Mouse (Mus musculus) liver, embryonic 14.5 days (tissue): ENCODE data around the gene Cpne4. TPM values are rescaled to one million over a fixed set of nuclear protein-coding genes. Genes with fewer than 3 reads are reported as not detected.

Experiments
- ATAC-seq: fragments of 200-750 bp; cut with Nextera tagmentation; 2 replicates; pipeline ENCODE4 v1.8.0; 2017; ENCODE audit warnings: moderate number of reproducible peaks, mild to moderate bottlenecking, moderate library complexity; ENCODE audit not compliant: insufficient read depth
- DNase-seq, 3 experiments: peaks; one replicate each; pipeline ENCODE4 v3.0.0-alpha.2; 2012 to 2013; ENCODE audit warnings: low read depth in 3 of 3, low spot score in 3 of 3
- H3K27ac ChIP-seq: fragments of 300-500 bp; sonication (generic); 2 replicates; pipeline ENCODE4 v1.5.1; 2014; ENCODE audit warnings: moderate library complexity, mild to moderate bottlenecking, control low read depth, inconsistent platforms
- H3K27me3 ChIP-seq: fragments of 300-500 bp; sonication (generic); 2 replicates; pipeline ENCODE4 v1.6.1; 2014; ENCODE audit warnings: mild to moderate bottlenecking, low read length, moderate library complexity; ENCODE audit not compliant: control insufficient read depth, insufficient read depth
- H3K36me3 ChIP-seq: fragments of 300-500 bp; sonication (generic); replicated peaks from 2 replicates; pipeline ENCODE4 v1.6.1; 2014; ENCODE audit warnings: low read depth; ENCODE audit not compliant: control insufficient read depth, insufficient read depth
- H3K4me1 ChIP-seq, 2 experiments: fragments of 200-500 bp in 1 of 2; fragments of 300-500 bp in 1 of 2; sonication (generic) in 1 of 2; replicated peaks; 2 replicates each; pipeline ENCODE4 v1.6.1; 2012 to 2014; ENCODE audit warnings: antibody characterized with exemption in 1 of 2, inconsistent platforms in 1 of 2, low read length in 1 of 2; ENCODE audit not compliant: control insufficient read depth in 2 of 2, insufficient read depth in 2 of 2
- H3K4me2 ChIP-seq: fragments of 300-500 bp; sonication (generic); 2 replicates; pipeline ENCODE4 v1.6.1; 2014; ENCODE audit warnings: low read depth, mild to moderate bottlenecking, control low read depth, moderate library complexity
- H3K4me3 ChIP-seq, 2 experiments: fragments of 200-500 bp in 1 of 2; fragments of 300-500 bp in 1 of 2; sonication (generic) in 1 of 2; 2 replicates each; pipeline ENCODE4 v1.5.1; 2012 to 2014; ENCODE audit warnings: low read depth in 2 of 2, low read length in 2 of 2, mild to moderate bottlenecking in 2 of 2, control low read depth in 1 of 2, inconsistent platforms in 1 of 2, moderate library complexity in 1 of 2; ENCODE audit not compliant: insufficient read depth in 1 of 2
- H3K9ac ChIP-seq: fragments of 300-500 bp; sonication (generic); replicated peaks from 2 replicates; pipeline ENCODE4 v1.6.1; 2014; ENCODE audit warnings: mild to moderate bottlenecking, control low read depth, moderate library complexity
- H3K9me3 ChIP-seq: fragments of 300-500 bp; sonication (generic); 2 replicates; pipeline ENCODE4 v1.6.1; 2016; ENCODE audit warnings: low read length, mixed read lengths; ENCODE audit not compliant: control insufficient read depth
- CTCF ChIP-seq: IDR thresholded peaks from 2 replicates; pipeline ENCODE4 v1.5.1; 2016; ENCODE audit warnings: antibody characterized with exemption, low read depth, control low read depth
- EP300 ChIP-seq: IDR thresholded peaks from 2 replicates; pipeline ENCODE4 v1.6.1; 2016; ENCODE audit warnings: antibody characterized with exemption, low read depth
- WGBS: fragments of 180-500 bp; shearing (Covaris S2); extraction: QIAGEN DNeasy Blood & Tissue Kit; methylation state at CpG from one replicate; pipeline ENCODE4 v1.1.7; 2014; ENCODE audit not compliant: insufficient replicate concordance; 5-methylcytosine and 5-hydroxymethylcytosine counted together
- polyA plus RNA-seq, 2 experiments: library from polyadenylated mRNA; depleted of rRNA in 1 of 2; stranded (reverse) in 1 of 2; unstranded in 1 of 2; fragments of >200 nt; fragmentation: Nextera tagmentation in 1 of 2; extraction: Ambion mirVana in 1 of 2; gene quantifications; 2 replicates each; pipeline versions ENCODE4 v1.2.1 to v1.2.3; 2012 to 2014

Gene Cpne4
- polyA plus RNA-seq, 2 experiments: 0.01 TPM; not detected in 1

- no peak overlapping the region for H3K4me2 ChIP-seq
- no peak for ATAC-seq
- no peak for DNase-seq
- H3K9ac ChIP-seq: no peak overlapping the region
- no peak overlapping the region for H3K4me3 ChIP-seq
- 76% methylated on average over 5 of the region's 5 CpGs for WGBS
- no peaks in the 10 kb centered on the region for H3K9me3 ChIP-seq
- H3K27me3 ChIP-seq: no peaks in the 10 kb centered on the region
- H3K36me3 ChIP-seq: no peaks in the 10 kb centered on the region
- H3K4me1 ChIP-seq: no peaks in the 10 kb centered on the region
- no peak overlapping the region for H3K27ac ChIP-seq
- TF ChIP-seq EP300 (no peak), CTCF (no peak)
Observed at GRCm38 (mm10) chr9:104710831-104711230, 163.7 kb downstream of the Cpne4 start.

DNA sequence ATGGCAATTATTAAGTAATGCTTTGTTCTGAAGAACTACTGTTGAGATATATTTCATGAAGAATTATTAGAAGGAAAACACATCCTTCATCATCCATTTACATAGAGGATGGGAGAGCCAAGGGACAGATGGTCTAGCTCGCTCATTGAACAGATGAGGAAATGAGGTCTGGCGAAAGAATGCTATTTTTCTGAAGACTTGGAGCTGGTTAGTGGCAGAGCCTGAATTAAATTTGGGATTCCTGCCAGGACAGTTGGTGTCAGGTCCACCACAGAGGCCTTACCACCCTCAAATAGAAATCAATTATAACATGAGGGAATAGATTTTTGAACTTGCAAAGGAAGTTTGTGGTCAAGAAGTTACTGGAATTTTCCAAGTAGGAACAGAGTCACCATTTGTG, 178.2 kb downstream of the Cpne4 start:
- Histone ChIP-seq H3K4me1 (no peaks in the 10 kb centered on the region), H3K27me3 (no peaks in the 10 kb centered on the region), H3K36me3 (no peaks in the 10 kb centered on the region), H3K4me2 (no peak overlapping the region), H3K4me3 (no peak overlapping the region), H3K9me3 (no peaks in the 10 kb centered on the region), H3K9ac (no peak overlapping the region), H3K27ac (no peak overlapping the region)
- TF ChIP-seq CTCF (no peak), EP300 (no peak)
- WGBS: 57% methylated on average over 2 of the region's 2 CpGs
- no peak for DNase-seq
- no peak for ATAC-seq

GRCm38 (mm10) chr9:104742661-104743380, 195.7 kb downstream of the Cpne4 start:
- TF ChIP-seq CTCF (no peak), EP300 (no peak)
- no peak overlapping the region for H3K4me3 ChIP-seq
- no peak overlapping the region for H3K4me2 ChIP-seq
- H3K4me1 ChIP-seq: no peaks in the 10 kb centered on the region
- H3K27ac ChIP-seq: no peak overlapping the region
- DNase-seq: no peak
- ATAC-seq: no peak
- H3K9me3 ChIP-seq: no peaks in the 10 kb centered on the region
- H3K36me3 ChIP-seq: no peaks in the 10 kb centered on the region
- 63% methylated on average over 14 of the region's 14 CpGs for whole genome bisulfite sequencing
- no peaks in the 10 kb centered on the region for H3K27me3 ChIP-seq
- no peak overlapping the region for H3K9ac ChIP-seq

GRCm38 (mm10) chr9:104755519-104755918, 208.4 kb downstream of the Cpne4 start:
- Histone ChIP-seq H3K27me3 (no peaks in the 10 kb centered on the region), H3K9ac (no peak overlapping the region), H3K36me3 (no peaks in the 10 kb centered on the region), H3K4me1 (no peaks in the 10 kb centered on the region), H3K9me3 (no peaks in the 10 kb centered on the region), H3K4me3 (no peak overlapping the region), H3K27ac (no peak overlapping the region), H3K4me2 (no peak overlapping the region)
- DNase-seq: no peak
- no peak for ATAC-seq
- no peak for TF ChIP-seq EP300
- no peak for TF ChIP-seq CTCF
- WGBS: 69% methylated on average over 14 of the region's 14 CpGs

GRCm38 (mm10) chr9:104760031-104760430, 212.9 kb downstream of the Cpne4 start:
- H3K4me1 ChIP-seq: no peaks in the 10 kb centered on the region
- DNase-seq: no peak
- H3K4me3 ChIP-seq: no peak overlapping the region
- no peak overlapping the region for H3K9ac ChIP-seq
- no peak for ATAC-seq
- no peak overlapping the region for H3K27ac ChIP-seq
- WGBS: 64% methylated on average over 7 of the region's 7 CpGs
- no peaks in the 10 kb centered on the region for H3K27me3 ChIP-seq
- H3K36me3 ChIP-seq: no peaks in the 10 kb centered on the region
- no peak for TF ChIP-seq CTCF
- no peak for TF ChIP-seq EP300
- H3K4me2 ChIP-seq: no peak overlapping the region
- H3K9me3 ChIP-seq: no peaks in the 10 kb centered on the region
